Mouse (Mus musculus): ENCODE measurements around the gene Wdr53.
"Not testable (repeated sequence)": the region's sequence is repeated elsewhere in the genome, so short reads cannot be mapped to it uniquely, and the experiment has no call there.

Wdr53 gene

DNA sequence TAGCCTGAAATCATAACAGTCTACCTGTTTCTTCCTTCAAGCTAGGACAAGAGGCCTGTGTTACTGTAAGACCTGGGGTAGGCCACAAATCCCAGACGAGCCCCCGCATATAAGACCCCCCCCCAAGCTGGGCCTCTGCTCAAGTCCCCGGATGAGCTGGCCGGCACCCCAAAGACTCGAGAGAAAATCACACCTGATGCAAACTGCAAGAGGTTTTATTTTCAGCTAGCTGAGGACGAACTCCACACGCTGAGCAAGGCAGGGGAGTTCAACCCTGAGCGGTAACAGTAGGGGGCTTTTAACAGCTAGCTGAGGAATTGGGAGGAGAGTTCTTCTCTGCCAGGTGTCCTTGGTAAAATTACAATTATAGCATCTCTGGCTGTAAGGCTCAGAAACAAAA lies 33.2 kb downstream of the Wdr53 start:
- DNase-seq = no peak

DNA sequence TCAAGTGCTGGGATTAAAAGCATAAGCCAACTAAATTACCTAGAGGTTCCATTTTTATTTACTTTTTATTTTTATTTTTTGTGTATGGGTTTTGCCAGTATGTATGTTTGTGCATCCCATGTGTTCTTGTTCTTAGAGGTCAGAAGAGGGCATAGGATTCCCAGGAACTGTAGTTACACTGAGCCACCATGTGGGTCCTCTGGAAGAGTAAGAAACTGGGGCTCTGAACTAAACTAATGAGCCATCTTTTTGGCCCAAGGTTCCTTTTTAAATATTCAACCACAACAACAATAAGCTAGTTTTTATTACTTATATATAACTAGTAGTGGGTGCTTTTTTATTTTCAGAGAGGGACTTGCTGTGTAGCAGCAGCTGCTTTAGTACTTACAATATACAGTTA lies 35.6 kb downstream of the Wdr53 start:
- no peak for DNase-seq

DNA sequence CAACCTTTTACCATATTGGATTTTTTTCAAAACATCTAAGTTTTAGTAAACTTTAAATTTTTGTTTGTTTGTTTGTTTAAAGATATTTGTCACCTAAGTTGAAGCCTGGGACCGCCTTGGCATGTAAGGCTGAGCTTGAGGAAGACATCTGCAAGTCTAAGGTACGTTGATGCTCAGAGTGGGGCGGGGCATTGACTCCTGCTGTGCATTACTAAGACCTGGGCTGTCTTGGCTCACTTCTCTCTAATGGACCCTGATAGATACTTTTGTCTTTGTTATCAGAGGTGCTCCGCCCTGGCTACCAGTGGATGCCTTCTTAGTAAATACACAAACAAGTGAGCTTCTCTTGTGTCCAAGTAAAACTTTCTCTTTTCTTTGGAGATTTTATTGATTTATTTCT lies 44.8 kb downstream of the Wdr53 start:
- DNase-seq = no peak

DNA sequence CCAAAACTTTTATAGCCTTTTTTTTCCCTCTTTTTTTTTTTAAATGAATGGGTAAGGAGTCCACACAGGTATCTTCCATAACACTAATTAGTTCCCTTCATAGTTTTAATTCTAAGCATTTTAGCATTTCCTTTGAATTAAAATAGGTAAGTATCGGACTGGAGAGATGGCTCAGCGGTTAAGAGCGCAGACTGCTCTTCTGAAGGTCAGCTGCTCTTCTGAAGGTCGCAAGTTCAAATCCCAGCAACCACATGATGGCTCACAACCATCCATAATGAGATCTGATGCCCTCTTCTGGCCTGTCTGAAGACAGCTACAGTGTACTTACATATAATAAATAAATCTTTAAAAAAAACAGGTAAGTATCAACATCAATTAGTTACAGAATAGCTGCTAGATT lies 52.6 kb downstream of the Wdr53 start:
- not testable (repeated sequence) for DNase-seq

DNA sequence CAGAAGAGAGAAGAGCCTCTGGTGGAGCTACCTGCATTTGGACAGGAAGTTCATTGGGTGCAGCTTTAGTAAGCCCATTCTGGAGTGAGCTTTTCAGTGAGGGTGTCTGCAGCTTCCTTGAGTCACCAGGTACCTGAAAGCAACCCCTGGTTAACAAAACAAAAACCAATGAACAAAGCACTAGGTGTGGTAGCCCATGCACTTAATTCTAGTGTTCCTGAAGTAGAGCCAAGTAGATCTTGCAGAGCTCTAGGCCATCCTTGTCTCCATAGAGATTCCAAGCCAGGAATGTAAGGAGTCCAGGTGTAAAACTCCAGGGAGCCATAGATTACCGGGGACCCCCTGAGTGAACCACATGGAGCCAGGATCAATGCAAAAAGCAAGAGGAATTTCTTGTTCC lies 56.0 kb downstream of the Wdr53 start:
- DNase-seq = no peak

DNA sequence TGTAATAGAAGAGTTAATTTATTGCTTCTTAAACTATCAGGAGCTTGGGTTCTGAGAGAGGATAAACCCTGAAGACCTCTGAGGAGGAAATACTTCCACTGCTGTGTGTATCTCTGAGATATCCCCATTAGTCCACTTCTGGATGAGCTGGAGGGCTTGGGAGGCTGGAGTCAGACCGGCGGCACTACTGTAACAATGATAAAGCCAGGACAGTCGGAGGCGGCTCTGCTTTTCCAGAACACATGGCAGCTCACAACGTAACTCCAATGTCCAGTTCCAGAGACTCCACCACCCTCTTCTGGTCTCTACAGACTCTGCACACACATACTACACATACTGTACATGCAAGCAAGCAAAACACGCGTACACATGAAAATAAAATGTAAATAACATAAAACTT lies 56.9 kb downstream of the Wdr53 start:
- no peak for DNase-seq
